In genomic region chrX:169685731-169686130, GRCm38 (mm10) we compare ENCODE assay signal across 9 mouse cellular contexts. TPM values are rescaled to one million over a fixed set of nuclear protein-coding genes. Genes with fewer than 3 reads are reported as not detected.
DNase-seq lines count a peak whose midpoint lies in the region; ATAC-seq and TF ChIP-seq lines count a peak whose summit lies in the region.
"Had no signal": no experiment of that assay in that cellular context is flagged by ENCODE, and none has a peak within 500 bp of the region (broad histone marks: within the 10 kb centered on the region; RNA-seq: fewer than 3 reads in every experiment).

No protein-coding gene starts in this region.

- no peak for DNase-seq in heart, adult 8-10 months (ENCODE audit: low spot score)
- DNase-seq in Patski (ENCODE audit: low read depth, low spot score), result no peak
- no peak for DNase-seq in ovary, postnatal 36 days (ENCODE audit: low spot score)
- DNase-seq in left cerebral cortex, adult 2 months (ENCODE audit: extremely low spot score in 1 of 2, low spot score in 2 of 2), result no peak
- DNase-seq: kidney, adult 2 months had no signal

- CTCF ChIA-PET in Patski (lab: Charles Lee), result no interaction called here

- POLR2A ChIA-PET in Patski (lab: Charles Lee), result no interaction called here

- H3K4me3 ChIP-seq in heart, embryonic 12.5 days, result peak overlapping the region; percentile 52
- H3K4me3 ChIP-seq in hindbrain, embryonic 12.5 days, result no peak overlapping the region
- peak overlapping the region; percentile 30 for H3K4me3 ChIP-seq in liver, embryonic 16.5 days (ENCODE audit: low read depth, low read length)
- no peak overlapping the region for H3K4me3 ChIP-seq in left cerebral cortex, adult 2 months

- WGBS in heart, embryonic 12.5 days, result 40% methylated on average over 8 of the region's 8 CpGs
- WGBS in hindbrain, embryonic 12.5 days, result 43% methylated on average over 8 of the region's 8 CpGs
- 37% methylated on average over 8 of the region's 8 CpGs for WGBS in liver, embryonic 16.5 days (ENCODE audit: insufficient replicate concordance)

- in situ Hi-C loops in Patski (cut with MboI; ENCODE audit: low pct_unique_long_range_greater_than_20kb), result loop anchor here (5.0 to 10.0 kb wide), 3 partner anchors 102 to 361 kb away; partner anchors contain the start of gene Hccs

- no peaks in the 10 kb centered on the region for H3K9me3 ChIP-seq in heart, embryonic 12.5 days (replicated peaks)
- H3K9me3 ChIP-seq in hindbrain, embryonic 12.5 days (replicated peaks), result no peaks in the 10 kb centered on the region
- no peaks in the 10 kb centered on the region for H3K9me3 ChIP-seq in liver, embryonic 16.5 days (replicated peaks; ENCODE audit: control insufficient read depth, low read length)

- H3K36me3 ChIP-seq in heart, embryonic 12.5 days, result no peaks in the 10 kb centered on the region
- no peaks in the 10 kb centered on the region for H3K36me3 ChIP-seq in hindbrain, embryonic 12.5 days
- H3K36me3 ChIP-seq in liver, embryonic 16.5 days (ENCODE audit: control insufficient read depth, insufficient read depth), result no peaks in the 10 kb centered on the region

- ATAC-seq in heart, embryonic 12.5 days (ENCODE audit: insufficient number of reproducible peaks, low FRiP score), result no peak
- ATAC-seq in Patski, result peak; percentile 33
- ATAC-seq in hindbrain, embryonic 12.5 days (ENCODE audit: low FRiP score), result no peak
- no peak for ATAC-seq in liver, embryonic 16.5 days (ENCODE audit: low read depth)
- ATAC-seq in erythroid progenitor cell, adult 5-6 weeks (replicated peaks; ENCODE audit: low FRiP score, poor library complexity, severe bottlenecking), result no peak

- no peaks in the 10 kb centered on the region; the same call in 1 of the 2 replicates for H3K4me1 ChIP-seq in heart, embryonic 12.5 days (replicated peaks)
- H3K4me1 ChIP-seq in hindbrain, embryonic 12.5 days, result no peaks in the 10 kb centered on the region
- H3K4me1 ChIP-seq in liver, embryonic 16.5 days (ENCODE audit: control insufficient read depth, low read depth, low read length), result no peaks in the 10 kb centered on the region

- no peak overlapping the region for H3K9ac ChIP-seq in heart, embryonic 12.5 days
- H3K9ac ChIP-seq in hindbrain, embryonic 12.5 days, result no peak overlapping the region
- H3K9ac ChIP-seq in liver, embryonic 16.5 days (ENCODE audit: low read depth, low read length), result no peak overlapping the region

- no peak for TF ChIP-seq CTCF in Patski (IDR thresholded peaks at IDR 0.05)
- TF ChIP-seq CTCF in left cerebral cortex, adult 2 months (IDR thresholded peaks at IDR 0.05), result no peak

- no peaks in the 10 kb centered on the region for H3K27me3 ChIP-seq in heart, embryonic 12.5 days (replicated peaks)
- no peaks in the 10 kb centered on the region for H3K27me3 ChIP-seq in Patski
- H3K27me3 ChIP-seq in hindbrain, embryonic 12.5 days, result peaks cover 18% of the 10 kb centered on the region
- no peaks in the 10 kb centered on the region for H3K27me3 ChIP-seq in liver, embryonic 16.5 days (ENCODE audit: control insufficient read depth, insufficient read depth, low read depth, low read length)

- no peak overlapping the region for H3K27ac ChIP-seq in heart, embryonic 12.5 days (ENCODE audit: poor library complexity, severe bottlenecking)
- H3K27ac ChIP-seq in hindbrain, embryonic 12.5 days, result no peak overlapping the region
- H3K27ac ChIP-seq in liver, embryonic 16.5 days (ENCODE audit: low read length), result no peak overlapping the region
- no peak overlapping the region for H3K27ac ChIP-seq in left cerebral cortex, adult 2 months

- H3K4me2 ChIP-seq in heart, embryonic 12.5 days, result peak overlapping the region; percentile 60
- H3K4me2 ChIP-seq in hindbrain, embryonic 12.5 days (replicated peaks), result peak overlapping the region; percentile 41
- peak overlapping the region; percentile 32; the same call in 1 of the 2 replicates for H3K4me2 ChIP-seq in liver, embryonic 16.5 days (ENCODE audit: low read depth, low read length)

- intact Hi-C loops in left cerebral cortex, adult 2 months (cut with DNase I), result no loop called here

RNA-seq across cellular contexts. Expression of gene Mid1, which starts 0.7 kb away (rescaled TPM):
- 7.7 TPM in 2 replicates for polyA plus RNA-seq in heart, embryonic 12.5 days (2016; fragmentation: Nextera tagmentation; extraction: Ambion mirVana)
- total RNA-seq in heart, adult 8-10 months (2022), result 1 to 10 TPM; 2.7 to 4.7 (median 3.4) TPM
- 105 TPM for polyA plus RNA-seq in Patski (2021)
- polyA plus RNA-seq in hindbrain, embryonic 12.5 days (2016; fragmentation: Nextera tagmentation; extraction: Ambion mirVana), result 11.9 and 13.0 TPM in 2 replicates
- 1.2 and 1.6 TPM in 2 replicates for polyA plus RNA-seq in liver, embryonic 16.5 days (2015; fragmentation: Nextera tagmentation; extraction: Ambion mirVana)
- 10 to 100 TPM; 19.7 to 24.5 TPM for total RNA-seq in left cerebral cortex, adult 2 months (2021)
- 6.1 and 29.8 TPM in 2 replicates for total RNA-seq in erythroid progenitor cell, adult 5-6 weeks (2015; ENCODE audit: low replicate concordance)
- 0.83 and 6.9 TPM in 2 replicates for total RNA-seq in erythroid progenitor cell, adult 5-6 weeks (2017; ENCODE audit: low replicate concordance)

Comparison
In these comparisons a context has a peak if more than half of its experiments do, and no peak if none do; other contexts are left out.
1. H3K4me3 ChIP-seq: peak in heart, embryonic 12.5 days (single experiment) and liver, embryonic 16.5 days (single experiment); none in hindbrain, embryonic 12.5 days (single experiment) and left cerebral cortex, adult 2 months (single experiment).
2. Peak in every context shown above with its lines, with median percentiles within 50 percentile points of each other: H3K4me2 ChIP-seq.